Mouse (Mus musculus) hematopoietic stem cell, adult 5-6 weeks (primary cell): ENCODE measurements around the gene Asxl1. TPM values are rescaled to one million over a fixed set of nuclear protein-coding genes. Genes with fewer than 3 reads are reported as not detected.

ENCODE experiments used
- ATAC-seq, 2 experiments: fragments of 125-278 bp in 1 of 2; replicated peaks in 1 of 2; 2 replicates each; pipeline ENCODE4 v1.8.0; 2016 to 2017; ENCODE audit warnings: inconsistent platforms in 2 of 2, mild to moderate bottlenecking in 2 of 2, moderate number of reproducible peaks in 2 of 2, low read depth in 1 of 2, moderate TSS enrichment in 1 of 2; ENCODE audit not compliant: low FRiP score in 2 of 2, poor library complexity in 2 of 2, severe bottlenecking in 2 of 2, insufficient read depth in 1 of 2, low TSS enrichment in 1 of 2
- total RNA-seq: library from RNA; stranded (forward); fragments of 172-1452, 232-1000 nt; gene quantifications from 2 replicates; pipeline ENCODE4 v1.2.3, GENCODE M21; 2017

Asxl1 gene
- total RNA-seq, 1 experiment from 2014 or later = 42.8 TPM

DNA sequence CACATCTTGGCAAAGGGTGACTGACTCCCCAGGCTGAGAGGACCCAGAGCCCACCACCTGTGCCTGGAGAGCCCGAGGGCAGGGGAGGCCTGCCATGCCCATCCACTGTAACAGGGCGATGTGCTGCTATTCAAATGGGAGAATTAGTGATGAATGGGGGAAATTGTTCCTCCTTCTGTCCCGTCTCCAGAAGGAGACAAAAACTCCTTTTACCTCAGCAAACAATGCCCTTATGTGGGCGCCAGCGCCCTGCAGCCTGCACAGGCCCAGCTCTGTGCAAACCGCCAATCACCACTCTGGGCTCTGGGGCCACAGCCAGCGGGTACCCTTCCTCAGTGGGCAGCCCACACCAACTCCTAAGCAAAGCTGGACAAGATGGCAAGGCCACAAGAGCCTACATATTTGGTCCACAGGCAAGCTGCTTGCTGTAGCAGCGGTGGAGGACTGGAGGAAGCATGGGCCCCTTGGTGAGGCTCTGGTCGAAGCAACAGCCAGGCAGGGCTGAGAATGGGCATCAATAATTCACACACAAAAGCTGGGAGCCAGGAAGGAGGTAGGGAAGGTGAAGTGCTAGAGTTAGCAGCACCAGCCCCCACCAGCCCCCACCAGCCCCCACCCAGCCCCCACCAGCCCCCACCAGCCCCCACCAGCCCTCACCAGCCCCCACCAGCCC is 80.5 kb downstream of the Asxl1 start:
- no peak for ATAC-seq

DNA sequence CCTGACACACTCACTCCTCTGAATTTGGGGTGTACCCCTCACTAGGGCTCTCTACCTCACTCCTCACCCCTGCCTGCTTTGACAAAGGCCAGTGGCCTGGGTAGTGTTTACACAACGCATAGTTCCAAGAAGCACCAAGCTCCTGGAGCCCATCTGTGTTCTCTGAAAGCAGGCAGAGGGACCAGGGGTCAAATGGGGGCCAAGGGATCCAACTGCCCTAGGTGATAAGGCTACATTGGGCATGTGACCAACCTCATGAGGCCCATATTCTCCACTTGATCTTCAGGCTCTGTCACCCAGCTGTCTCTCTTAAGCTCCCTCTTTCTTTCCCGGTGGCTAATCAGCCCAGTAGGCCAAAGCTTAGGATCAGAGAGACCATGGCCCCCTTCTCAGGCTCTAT is 81.3 kb downstream of the Asxl1 start:
- ATAC-seq = no peak

DNA sequence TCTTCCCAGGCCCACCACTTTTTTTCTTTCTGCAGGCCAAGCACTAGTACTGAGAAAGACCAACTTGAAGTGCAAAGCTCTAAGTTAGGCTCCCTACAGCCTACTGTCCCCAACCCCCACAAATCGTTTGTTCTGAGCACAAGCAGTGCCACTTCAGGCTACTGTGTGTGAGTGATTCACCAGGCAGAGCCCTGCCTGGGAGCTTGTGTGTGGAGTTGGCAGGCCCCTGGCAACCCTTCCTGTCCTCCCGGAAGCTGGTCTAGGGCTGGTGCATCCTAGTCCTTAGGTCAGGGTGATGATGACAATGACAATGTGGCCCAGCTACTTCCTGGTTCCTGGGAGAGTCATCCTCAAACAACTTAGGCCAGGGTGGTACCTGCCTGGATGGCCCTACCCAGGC is 82.9 kb downstream of the Asxl1 start:
- ATAC-seq = no peak

DNA sequence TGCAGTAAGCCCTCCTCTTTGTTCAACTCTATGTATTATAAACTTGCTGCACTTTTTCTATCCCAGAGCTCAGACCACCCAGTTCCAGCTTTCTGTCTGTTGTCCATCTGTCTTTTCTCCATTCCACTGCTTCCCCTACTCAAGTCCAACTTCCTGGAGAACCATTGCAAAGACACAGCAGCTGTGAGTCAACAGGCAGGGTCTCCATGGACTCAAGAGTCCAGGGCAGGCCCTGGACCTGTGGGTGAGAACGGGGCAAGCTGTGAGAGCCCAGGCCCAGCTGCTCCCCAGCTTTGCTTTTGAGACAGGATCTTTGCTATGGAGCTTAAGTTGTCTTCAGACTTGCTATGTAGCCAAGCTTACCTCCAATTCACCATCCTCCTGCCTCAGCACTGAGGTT is 84.9 kb downstream of the Asxl1 start:
- no peak for ATAC-seq

DNA sequence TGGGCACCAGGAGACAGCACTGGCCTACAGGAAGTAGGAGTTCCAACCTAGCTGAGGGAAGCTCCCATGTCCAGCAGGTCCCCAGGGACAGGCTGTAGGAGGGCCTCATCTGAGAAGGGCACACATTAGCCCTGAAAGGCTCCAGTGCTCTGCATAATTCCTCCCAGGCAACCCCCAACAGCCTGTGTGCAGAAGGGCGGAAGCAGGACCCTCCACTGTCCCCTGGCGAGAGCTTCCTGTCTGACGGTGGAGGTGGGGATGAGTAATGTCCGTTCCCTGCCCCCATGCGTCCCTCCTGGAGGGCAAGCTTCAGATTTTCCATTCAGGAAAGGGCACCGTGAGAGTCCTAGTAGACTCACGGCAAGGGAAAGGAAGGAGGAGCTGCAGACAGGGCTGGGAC is 86.9 kb downstream of the Asxl1 start:
- no peak for ATAC-seq

DNA sequence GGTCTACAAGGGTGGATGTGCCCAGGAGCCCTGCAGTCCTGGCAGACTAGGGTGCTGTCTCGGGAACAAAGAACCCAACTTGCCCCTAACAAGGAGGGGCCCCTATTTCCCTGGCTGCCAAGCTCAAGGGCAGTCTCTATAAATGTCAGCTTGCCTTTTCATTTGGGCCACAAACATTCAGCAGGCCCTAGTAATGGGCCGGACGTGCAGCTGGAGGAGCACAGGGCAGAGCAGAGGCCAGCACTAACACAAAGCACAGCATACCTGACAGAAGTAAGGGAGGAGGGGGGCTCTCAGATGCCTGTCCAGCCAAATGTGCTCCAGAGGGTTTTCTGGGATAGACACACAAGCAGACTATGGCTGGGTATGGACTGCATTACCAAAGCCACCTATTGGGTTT is 88.2 kb downstream of the Asxl1 start:
- no peak for ATAC-seq

DNA sequence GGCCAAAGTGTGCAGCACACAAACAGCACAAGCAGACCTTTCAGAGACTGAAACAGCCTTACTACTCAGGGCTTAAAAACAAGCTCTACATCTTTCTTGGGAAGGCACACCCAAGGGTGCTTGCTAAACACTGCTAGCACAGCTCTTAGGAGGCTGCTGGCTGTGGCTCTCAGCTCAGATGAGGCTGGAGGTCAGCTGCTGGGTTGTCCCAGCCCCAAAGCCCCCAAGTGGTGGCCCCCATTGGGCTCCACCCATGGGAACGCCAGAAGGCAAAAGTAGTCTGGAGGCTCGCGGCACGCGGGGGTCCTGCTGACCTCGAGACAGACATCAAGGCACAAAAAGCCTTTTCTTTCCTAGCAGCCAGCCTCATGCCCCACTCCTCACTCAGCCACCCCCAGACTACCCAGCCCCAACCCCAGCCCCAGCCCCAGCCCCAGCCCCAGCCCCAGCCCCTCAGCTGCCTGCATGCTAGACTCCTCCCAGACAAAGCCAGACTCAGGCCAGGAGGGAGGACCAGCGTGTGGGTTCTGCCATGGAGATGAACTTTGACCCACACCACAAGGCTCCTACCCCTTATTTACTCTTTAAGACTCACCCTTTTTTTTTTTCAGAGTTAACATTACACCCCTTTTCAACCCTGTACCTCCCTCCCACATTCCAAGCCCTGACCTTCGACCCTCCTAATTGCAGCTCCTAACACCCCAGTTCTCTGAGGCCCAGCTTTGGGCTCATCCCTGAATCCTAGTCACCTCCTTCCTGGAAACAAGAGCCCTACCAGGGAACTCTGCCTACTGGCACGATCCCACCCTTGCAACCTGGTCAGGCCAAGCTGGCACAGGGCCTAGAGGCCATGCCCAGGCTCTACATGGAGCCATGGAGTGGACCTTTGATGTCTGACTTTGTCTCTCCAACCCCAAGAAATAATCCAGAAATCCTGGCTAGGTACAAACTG is 89.5 kb downstream of the Asxl1 start:
- ATAC-seq = no peak

DNA sequence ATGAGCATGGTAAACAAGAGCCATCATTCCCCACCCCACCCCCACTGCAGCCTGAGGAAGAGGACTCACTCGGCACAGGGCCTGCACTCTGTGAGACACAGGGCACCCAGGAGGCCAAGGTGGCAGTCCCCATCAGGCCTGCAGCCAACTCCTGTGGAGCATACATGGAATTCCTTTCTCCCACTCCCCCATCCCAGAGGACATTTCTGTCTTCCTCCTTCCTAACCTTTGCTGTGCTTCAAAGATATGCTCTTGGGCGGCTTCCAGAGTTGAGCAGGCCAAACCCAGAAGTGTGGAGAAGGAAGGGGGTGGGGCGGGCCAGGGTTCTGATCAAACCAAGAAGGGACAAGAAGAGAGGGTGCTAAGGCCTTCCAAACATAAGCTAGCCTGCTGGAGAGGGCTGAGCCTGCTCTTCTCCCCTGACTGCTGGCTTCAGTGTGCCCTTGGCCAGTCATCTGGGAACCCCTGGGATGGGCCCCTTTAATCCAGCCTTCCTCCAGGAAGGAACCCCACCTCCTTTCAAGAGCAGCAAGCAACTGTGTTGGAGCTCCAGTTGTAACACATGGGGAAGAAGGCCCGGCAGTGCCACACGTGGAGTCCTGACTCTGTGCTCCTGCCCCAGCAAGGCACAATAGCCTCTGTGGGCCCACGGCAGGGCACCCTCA is 91.1 kb downstream of the Asxl1 start:
- no peak for ATAC-seq

DNA sequence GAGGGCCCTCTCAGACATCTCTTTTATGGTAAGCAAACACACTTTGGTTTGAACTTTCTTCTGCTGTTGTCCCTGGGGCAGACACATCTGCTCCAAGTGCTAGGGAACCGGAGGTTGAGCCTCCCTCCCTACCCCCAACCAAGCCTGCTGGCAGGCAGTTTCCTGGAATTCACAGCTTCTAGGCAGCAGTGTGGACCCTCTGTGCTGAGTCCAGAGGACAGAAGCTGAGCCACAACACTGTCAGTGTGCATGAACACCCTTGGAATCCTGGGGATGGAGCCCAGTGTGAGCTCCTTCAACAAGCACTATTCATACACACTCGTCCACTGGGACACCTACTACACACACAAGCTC is 91.7 kb downstream of the Asxl1 start:
- ATAC-seq = no peak

DNA sequence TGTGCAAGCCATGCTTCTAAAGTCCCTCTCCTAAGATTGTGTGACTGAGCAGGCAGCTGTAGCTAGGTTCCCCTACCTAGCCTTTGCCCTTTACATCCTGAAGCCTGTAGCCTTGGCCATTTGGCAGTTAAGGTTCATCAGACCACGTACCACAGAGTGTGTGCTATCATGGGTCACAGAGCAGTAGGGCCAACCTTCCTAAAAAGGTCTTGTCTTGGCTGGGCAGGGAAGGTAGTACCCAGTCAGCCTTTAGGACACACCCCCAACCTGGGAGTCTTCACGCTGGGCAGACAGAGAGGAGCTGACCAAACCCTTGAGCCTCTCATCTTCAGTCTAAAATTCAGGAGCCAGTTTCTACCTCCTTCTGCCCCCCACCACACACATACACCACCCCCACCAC is 95.1 kb downstream of the Asxl1 start:
- ATAC-seq = no peak

DNA sequence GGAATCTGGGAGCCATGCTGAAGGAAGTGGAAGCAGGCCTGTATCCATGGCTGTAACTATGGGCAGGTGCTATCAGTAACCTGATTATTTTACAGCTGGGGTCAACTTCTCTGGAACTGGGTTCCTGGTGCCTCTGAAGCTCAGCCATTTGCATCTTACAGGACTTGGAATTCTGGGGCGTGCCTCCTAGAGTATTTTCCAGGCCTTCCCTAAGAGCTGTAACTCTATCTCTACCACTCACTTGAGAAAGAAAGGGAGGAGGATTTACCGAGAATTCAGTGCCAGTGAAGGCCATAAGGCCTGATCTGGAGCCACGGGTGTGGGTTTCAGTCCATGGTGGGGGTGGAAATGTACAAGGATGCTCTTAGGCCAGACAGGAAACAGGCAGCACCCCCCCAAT is 95.6 kb downstream of the Asxl1 start:
- ATAC-seq = no peak

DNA sequence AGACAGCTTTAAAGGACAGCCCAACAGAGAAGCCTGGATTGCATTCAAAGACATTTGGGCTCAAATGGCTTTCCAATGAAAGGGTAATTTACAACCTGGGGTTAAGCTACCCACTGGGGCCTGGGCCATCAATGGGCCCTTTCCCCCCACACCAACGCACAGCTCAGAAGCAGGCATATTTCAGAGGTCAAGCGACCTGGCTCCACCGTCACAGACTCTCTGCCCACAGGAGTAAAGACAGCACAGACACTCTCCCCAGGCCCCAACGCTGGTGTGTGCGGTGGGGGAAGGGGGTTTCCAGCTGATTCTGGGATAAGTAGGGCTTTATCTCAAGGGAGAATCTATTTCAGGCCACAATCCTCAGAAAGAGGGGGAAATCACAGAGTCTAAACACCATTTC is 97.1 kb downstream of the Asxl1 start:
- ATAC-seq = no peak

DNA sequence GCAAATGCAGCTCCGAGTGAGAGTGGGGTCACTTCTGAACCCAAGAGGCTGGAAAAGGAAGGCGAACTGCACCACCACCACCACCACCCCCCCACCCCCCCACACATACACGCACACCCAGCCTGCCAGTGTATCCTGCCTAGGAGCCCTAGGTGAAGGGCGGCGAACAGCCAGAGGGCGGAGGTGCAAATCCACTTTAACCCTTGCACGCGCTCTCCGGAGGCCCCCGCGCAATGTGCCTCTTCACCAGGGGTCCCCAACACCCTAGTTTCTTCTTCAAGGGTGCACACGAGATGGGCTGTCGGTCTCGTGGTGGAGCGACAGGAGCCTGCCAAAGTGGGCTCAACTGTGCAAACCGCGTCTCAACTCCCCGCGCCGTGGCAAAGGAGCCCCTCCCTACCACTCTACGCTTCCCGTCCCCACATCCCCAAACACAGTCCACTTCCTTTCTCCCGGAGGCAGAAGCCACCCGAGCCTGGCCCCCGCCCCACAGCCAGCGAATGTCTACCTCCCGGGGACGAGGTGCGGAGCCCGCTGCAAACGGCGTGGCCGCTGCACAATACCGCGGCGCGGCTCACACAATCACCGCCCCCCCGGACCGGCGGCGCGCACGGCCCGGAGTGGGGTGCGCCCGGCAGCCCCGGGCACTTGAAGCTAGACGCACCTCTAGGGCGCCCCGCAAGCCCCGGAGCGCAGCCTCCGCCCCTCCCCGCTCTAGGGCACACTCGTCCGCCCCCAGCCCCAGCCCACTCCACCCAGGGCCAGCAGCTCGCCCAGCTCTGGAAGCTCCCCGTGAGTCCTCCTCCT is 98.0 kb downstream of the Asxl1 start:
- ATAC-seq = peak; percentile 18 to 25; a peak in 2 of 4 replicates

DNA sequence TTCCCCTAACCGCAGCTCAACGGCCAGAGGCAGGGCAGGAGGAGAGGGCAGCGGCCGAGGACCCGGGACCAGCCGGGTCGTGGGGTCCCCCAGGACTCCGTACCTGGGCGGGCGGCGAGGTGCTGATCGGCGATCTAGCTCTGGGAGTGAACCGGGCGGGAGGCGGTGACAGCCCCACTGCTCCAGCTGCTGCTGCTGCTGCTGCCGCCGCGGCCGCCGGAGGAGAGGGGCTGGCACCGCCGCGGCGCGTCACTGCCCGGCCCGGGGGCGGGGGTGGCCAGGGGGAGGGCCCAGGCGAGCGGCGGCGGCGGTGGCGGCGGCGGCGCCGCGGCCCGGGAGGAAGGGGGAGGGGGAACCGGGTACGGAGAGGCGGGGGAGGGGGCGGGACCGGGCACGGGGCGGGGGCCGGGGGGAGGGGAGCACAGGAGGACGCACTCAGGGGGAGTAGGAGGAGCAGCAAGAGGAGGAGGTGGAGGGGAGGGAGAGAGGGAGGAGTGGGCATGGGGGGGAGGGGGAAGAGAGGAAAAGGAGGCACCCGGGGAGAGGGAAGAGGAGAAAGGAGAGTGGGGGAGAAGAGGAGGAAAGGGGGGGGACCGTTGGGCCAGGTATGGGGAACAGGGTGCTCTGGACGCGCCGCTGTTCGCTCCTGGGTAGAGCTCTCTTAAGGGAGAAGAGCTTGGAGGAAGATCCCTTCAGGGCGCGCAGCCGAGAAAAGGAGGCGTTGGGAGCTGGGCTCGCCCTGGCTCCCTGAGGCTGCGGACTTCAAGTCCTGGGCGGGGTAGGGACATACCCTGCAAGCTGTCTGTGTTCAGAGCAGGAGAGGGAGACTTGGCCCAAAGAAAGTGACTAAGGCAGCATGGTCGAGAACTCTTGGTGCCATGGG is 98.9 kb downstream of the Asxl1 start:
- ATAC-seq = peak in 1 of 2 experiments; percentile 41; a peak in 3 of 4 replicates

DNA sequence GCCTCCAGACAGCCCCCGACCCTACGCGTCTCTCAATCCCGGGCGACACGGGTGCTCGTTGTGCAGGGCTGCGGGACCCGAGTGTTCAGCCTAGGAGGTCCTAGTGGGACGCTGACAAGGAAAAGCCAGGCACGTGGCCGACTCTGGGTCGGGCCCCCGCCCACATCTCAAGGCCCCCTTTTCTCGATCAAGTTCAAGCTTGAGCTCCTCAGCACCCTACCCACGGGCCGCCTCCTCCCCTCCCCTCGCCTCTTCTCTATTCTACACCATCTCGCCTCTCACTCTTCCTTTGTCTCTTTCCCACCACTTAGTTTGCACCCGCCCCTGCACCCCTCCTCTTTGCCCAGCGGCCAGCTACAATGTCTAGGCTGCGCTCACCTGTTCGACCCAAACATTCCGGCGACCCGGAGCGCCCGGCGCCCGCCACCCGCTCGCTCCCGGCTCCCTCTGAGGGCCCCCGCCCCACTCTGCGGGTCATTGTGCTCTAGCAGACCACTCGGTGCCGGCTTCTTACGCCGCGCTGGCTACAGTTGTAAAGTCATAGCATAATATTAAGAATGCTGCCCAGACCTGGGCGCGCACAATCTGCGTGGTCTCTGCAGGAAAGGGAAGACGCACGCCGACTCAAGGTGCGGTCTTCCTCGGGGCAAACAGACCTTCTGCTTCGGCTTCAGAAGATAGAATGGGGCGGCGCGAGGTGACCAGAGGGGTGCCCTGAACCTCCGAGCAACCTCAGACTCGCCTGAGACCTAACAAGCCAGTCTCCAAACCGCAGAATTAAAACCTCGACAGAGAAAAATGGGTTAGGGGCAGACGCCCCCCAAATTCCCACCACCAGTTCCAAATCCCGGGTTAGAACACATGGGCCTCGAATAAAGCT is 99.7 kb downstream of the Asxl1 start:
- peak; percentile 11 to 20; a peak in 3 of 4 replicates for ATAC-seq

DNA sequence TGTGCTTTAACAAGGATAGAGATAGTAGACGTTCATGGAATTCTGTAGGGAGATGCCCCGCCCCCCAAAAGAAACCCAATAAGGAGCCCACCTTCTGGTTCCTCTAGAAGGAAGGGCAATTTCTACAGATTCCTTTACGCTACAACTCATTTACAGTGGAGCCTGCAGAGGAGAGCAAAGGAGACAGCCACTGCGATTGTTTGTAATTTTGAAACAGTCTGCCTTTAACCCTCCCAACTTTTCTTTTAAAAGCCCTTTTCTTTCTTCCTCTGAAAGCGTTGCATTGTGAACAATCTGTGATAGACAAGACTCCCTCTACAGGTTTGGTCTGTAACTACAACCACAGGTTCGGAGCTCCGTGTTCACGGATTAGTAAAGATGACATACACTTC is 100.4 kb downstream of the Asxl1 start:
- ATAC-seq = peak; percentile 37 to 54; a peak in 2 of 4 replicates
